Mouse (Mus musculus) cerebellum, postnatal 25 days (tissue): ENCODE results near the gene Slc12a7.
A peak's percentile ranks its signal among the peaks of the same experiment; 100 is the strongest.

Source experiments
- DNase-seq, 2 experiments: peaks; one replicate each; pipeline ENCODE4 v3.0.0; 2021; ENCODE audit warnings: mixed read lengths in 2 of 2

The Slc12a7 gene

GRCm38 (mm10) chr13:73822187-73822800 lies 89.4 kb downstream of the Slc12a7 start:
- DNase-seq, result peak; percentile 41 to 72

GRCm38 (mm10) chr13:73823711-73824110 lies 90.8 kb downstream of the Slc12a7 start:
- DNase-seq, result no peak

- no peak for DNase-seq
These were observed 94.3 kb downstream of the Slc12a7 start for GRCm38 (mm10) chr13:73827243-73827642.

GRCm38 (mm10) chr13:73831486-73831885 lies 98.6 kb downstream of the Slc12a7 start:
- peak; percentile 50 to 70 for DNase-seq

- DNase-seq, result no peak
These were observed 100.9 kb downstream of the Slc12a7 start for GRCm38 (mm10) chr13:73833809-73834208.

GRCm38 (mm10) chr13:73835791-73836190 lies 102.9 kb downstream of the Slc12a7 start:
- no peak for DNase-seq

- no peak for DNase-seq
These were observed 103.6 kb downstream of the Slc12a7 start for GRCm38 (mm10) chr13:73836491-73836890.

- DNase-seq, result no peak
These were observed 104.8 kb downstream of the Slc12a7 start for GRCm38 (mm10) chr13:73837708-73838107.

- no peak for DNase-seq
These were observed 106.2 kb downstream of the Slc12a7 start for GRCm38 (mm10) chr13:73839137-73839548.

- no peak for DNase-seq
These were observed 106.8 kb downstream of the Slc12a7 start for GRCm38 (mm10) chr13:73839740-73840139.

- no peak for DNase-seq
These were observed 109.8 kb downstream of the Slc12a7 start for GRCm38 (mm10) chr13:73842696-73843095.

- peak in 1 of 2 experiments; percentile 20 for DNase-seq
These were observed 113.9 kb downstream of the Slc12a7 start for GRCm38 (mm10) chr13:73846589-73847464.

- DNase-seq, result peak; percentile 63 to 78
These were observed 114.6 kb downstream of the Slc12a7 start, which contains the start of gene Nkd2 for GRCm38 (mm10) chr13:73847465-73847836. TSS of gene Nkd2 (minus strand) at chr13:73847631.
